Mouse (Mus musculus): ENCODE data around the gene Vstm2l.

- TF ChIP-seq GATA1 (IDR thresholded peaks at IDR 0.05; ENCODE audit: borderline replicate concordance, low read length) (no peak), FLI1 (IDR thresholded peaks at IDR 0.05; ENCODE audit: low read length) (no peak)
Measured at GRCm38 (mm10) chr2:157877967-157878366, 36.5 kb upstream of the Vstm2l start.

Data from megakaryocyte, embryonic 14.5 days (primary cell).